Mouse (Mus musculus): ENCODE results near the gene Selenof. TPM values are rescaled to one million over a fixed set of nuclear protein-coding genes. Genes with fewer than 3 reads are reported as not detected.

Selenof gene
- polyA plus RNA-seq (2015; fragmentation: Nextera tagmentation; extraction: Ambion mirVana), result 642 and 651 TPM in 2 replicates

DNA sequence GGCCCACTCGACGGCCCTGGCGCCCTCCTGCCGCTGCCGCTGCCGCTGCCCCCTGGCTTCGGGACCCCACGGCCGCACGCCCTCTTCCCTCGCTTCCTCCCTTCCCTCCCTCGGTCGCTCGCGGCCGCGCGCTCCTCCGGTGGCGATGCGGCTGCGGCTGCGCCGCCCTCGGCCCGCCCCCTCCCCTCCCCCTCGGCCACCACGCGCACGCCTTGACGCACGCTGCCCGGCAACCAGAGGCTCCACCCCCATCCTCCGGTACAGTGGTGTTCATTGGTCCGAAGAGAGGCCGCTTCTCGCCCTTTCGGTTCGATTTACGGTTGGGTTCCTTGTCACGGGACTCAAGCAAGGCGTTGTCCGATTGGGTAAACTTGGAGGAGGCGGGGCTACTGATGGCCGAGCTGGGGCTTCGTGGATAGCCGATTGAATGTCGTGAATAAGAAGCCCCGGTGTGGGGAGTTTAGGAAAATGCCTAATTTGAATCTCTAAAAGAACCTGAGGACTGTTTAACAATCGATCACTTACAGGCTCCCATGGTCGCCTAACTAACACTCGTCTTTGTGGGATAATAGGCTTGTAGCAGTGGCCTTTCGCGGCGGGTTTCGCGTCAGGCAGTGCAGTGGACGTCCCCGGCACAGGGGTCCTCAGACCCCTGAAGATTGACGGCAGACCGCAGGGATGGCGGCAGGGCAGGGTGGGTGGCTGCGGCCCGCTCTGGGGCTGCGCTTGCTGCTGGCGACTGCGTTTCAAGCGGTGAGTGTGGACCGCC is at the start of gene Selenof, which contains the start of gene Hs2st1:
Gene Selenof, plus strand, starts transcription at position 258 of the 769 bp plus-strand sequence.
Gene Hs2st1, minus strand, starts transcription at position 135 of the 769 bp plus-strand sequence.
- Histone ChIP-seq H3K9ac (peak within 1 kb of the TSS; percentile 90), H3K27ac (replicated peaks) (peak within 1 kb of the TSS; percentile 95), H3K4me2 (replicated peaks) (peak within 1 kb of the TSS; percentile 87), H3K4me1 (peaks cover 14% of the 10 kb centered on the region), H3K36me3 (peaks cover 15% of the 10 kb centered on the region), H3K9me3 (replicated peaks) (no peaks in the 10 kb centered on the region), H3K4me3 (replicated peaks) (peak within 1 kb of the TSS; percentile 79), H3K27me3 (no peaks in the 10 kb centered on the region)
- ATAC-seq (ENCODE audit: insufficient number of reproducible peaks, low FRiP score, low TSS enrichment, low read depth), result peak; percentile 99
- under 1% methylated on average over 69 of the region's 69 CpGs for WGBS

- no peak overlapping the region for H3K4me3 ChIP-seq (replicated peaks)
These were observed 42.2 kb upstream of the Selenof start for GRCm38 (mm10) chr3:144527918-144528317.

DNA sequence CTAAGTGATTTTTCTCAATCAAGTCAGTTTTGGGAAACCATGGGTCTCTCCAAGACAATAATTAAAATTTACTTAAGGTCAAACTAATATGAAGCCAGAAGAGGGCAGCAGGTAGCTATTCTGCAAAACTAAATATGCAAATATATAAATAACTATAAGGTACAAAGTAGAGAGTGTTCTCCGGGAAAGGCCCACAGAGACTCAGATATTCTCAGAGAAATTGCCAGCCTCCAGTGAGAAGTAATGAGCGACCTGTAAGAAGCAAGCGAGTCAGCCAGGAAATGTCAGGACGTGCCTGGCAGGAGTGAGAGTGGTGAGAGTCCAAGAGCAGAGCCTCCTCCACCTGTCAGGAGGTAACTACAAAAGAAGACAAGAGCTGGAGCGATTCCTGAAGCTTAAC is 39.1 kb upstream of the Selenof start:
- Histone ChIP-seq H3K9me3 (replicated peaks) (no peaks in the 10 kb centered on the region), H3K4me2 (replicated peaks) (no peak overlapping the region), H3K36me3 (no peaks in the 10 kb centered on the region), H3K27ac (replicated peaks) (no peak overlapping the region), H3K4me3 (replicated peaks) (no peak overlapping the region), H3K4me1 (peaks cover 41% of the 10 kb centered on the region), H3K27me3 (no peaks in the 10 kb centered on the region), H3K9ac (no peak overlapping the region)
- no peak for ATAC-seq (ENCODE audit: insufficient number of reproducible peaks, low FRiP score, low TSS enrichment, low read depth)
- 35% methylated on average over 5 of the region's 5 CpGs for WGBS

More at GRCm38 (mm10) chr3:144527918-144528317, 42.2 kb upstream of the Selenof start:
- H3K36me3 ChIP-seq, result no peaks in the 10 kb centered on the region
- H3K27me3 ChIP-seq, result no peaks in the 10 kb centered on the region
- 81% methylated on average over 7 of the region's 7 CpGs for WGBS
- H3K9ac ChIP-seq, result no peak overlapping the region
- no peaks in the 10 kb centered on the region for H3K9me3 ChIP-seq (replicated peaks)
- no peak for ATAC-seq (ENCODE audit: insufficient number of reproducible peaks, low FRiP score, low TSS enrichment, low read depth)
- no peak overlapping the region for H3K27ac ChIP-seq (replicated peaks)
- no peak overlapping the region for H3K4me2 ChIP-seq (replicated peaks)
- peaks cover 31% of the 10 kb centered on the region for H3K4me1 ChIP-seq

DNA sequence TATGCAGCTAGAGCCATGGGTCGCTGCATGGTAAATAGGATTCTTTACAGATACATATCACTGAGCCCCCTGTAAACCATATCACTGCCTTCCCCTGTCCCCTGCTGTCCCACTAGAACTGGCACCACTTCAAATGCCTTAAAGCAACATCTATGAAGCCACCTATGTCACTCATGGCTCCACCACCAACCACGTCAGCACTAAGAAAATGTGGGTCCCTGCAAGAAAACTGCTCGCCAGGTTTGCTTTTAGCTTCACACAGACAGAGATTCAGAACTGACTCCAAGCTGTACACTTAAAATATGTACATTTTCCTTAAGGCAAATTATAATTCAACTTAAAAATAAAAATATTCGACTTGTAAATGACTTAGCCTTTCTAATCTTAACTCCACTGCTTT is 35.0 kb upstream of the Selenof start:
- no peak overlapping the region for H3K4me3 ChIP-seq (replicated peaks)
- H3K4me1 ChIP-seq, result peaks cover 34% of the 10 kb centered on the region
- no peaks in the 10 kb centered on the region for H3K9me3 ChIP-seq (replicated peaks)
- no peak overlapping the region for H3K27ac ChIP-seq (replicated peaks)
- H3K27me3 ChIP-seq, result no peaks in the 10 kb centered on the region
- no peaks in the 10 kb centered on the region for H3K36me3 ChIP-seq
- ATAC-seq (ENCODE audit: insufficient number of reproducible peaks, low FRiP score, low TSS enrichment, low read depth), result no peak
- 85% methylated on average over 4 of the region's 4 CpGs for WGBS
- no peak overlapping the region for H3K9ac ChIP-seq
- H3K4me2 ChIP-seq (replicated peaks), result no peak overlapping the region

DNA sequence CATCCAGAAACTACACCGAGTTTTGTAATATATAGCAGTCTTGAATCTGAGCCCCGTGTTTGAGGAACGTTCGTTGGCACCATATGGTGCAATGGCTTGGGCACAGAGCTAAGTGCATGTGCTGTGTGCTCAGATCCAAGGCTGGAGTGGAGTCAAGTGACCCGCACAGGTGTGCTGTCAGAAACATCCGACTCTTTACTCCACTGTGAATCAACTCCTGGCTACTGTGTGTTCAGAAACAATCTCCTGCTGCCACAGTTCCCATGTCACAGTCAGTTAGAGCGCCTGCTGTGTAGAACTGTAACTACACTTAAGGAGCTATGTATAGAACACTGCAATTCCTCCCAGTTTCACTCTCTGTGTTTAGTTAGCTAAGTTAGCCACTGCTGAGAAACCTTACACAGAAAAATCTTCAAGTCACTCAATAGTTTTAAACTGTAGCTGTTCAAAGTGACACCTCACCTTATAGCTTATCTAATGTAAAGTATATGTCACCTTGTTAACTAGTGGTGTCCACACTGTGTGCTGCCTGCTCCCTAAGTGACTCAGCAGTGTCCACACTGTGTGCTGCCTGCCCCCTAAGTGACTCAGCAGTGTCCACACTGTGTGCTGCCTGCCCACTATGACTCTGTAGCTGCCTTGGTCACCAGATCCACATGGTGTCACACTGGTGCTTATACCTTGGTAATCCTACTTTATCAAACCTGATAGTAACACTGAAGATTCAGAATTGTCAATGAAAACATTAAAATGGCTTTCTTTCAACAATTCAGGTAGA is 32.8 kb upstream of the Selenof start:
- no peak overlapping the region for H3K4me2 ChIP-seq (replicated peaks)
- peaks cover 21% of the 10 kb centered on the region for H3K4me1 ChIP-seq
- no peaks in the 10 kb centered on the region for H3K9me3 ChIP-seq (replicated peaks)
- no peak for ATAC-seq (ENCODE audit: insufficient number of reproducible peaks, low FRiP score, low TSS enrichment, low read depth)
- no peaks in the 10 kb centered on the region for H3K27me3 ChIP-seq
- H3K4me3 ChIP-seq (replicated peaks), result no peak overlapping the region
- WGBS, result 75% methylated on average over 7 of the region's 7 CpGs
- no peak overlapping the region for H3K27ac ChIP-seq (replicated peaks)
- H3K9ac ChIP-seq, result no peak overlapping the region
- no peaks in the 10 kb centered on the region for H3K36me3 ChIP-seq

DNA sequence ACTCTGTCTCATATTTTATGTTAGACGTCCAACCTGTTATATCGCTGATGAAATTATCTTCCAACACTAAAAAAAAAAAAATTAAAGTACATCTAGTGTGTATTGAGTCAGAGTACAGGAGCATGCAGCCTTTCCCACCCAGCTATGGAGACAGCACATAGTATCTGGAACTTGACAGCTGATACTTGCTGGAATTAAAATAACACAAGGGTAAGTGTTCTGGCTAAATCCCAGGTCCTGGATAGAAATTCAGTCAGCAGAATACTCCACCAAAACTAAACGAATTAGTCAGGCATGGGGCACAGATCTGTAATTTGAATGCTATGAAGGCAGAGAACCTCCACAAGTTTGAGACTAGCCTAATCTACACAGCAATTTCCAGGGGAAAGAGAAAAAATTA is 31.1 kb upstream of the Selenof start:
- no peaks in the 10 kb centered on the region for H3K27me3 ChIP-seq
- no peak overlapping the region for H3K27ac ChIP-seq (replicated peaks)
- no peak overlapping the region for H3K9ac ChIP-seq
- H3K36me3 ChIP-seq, result no peaks in the 10 kb centered on the region
- no peak overlapping the region for H3K4me3 ChIP-seq (replicated peaks)
- H3K9me3 ChIP-seq (replicated peaks), result no peaks in the 10 kb centered on the region
- H3K4me2 ChIP-seq (replicated peaks), result no peak overlapping the region
- whole genome bisulfite sequencing, result 55% methylated on average over 3 of the region's 3 CpGs
- peak; percentile 47; the same call in 1 of the 2 replicates for ATAC-seq (ENCODE audit: insufficient number of reproducible peaks, low FRiP score, low TSS enrichment, low read depth)
- peaks cover 13% of the 10 kb centered on the region for H3K4me1 ChIP-seq

DNA sequence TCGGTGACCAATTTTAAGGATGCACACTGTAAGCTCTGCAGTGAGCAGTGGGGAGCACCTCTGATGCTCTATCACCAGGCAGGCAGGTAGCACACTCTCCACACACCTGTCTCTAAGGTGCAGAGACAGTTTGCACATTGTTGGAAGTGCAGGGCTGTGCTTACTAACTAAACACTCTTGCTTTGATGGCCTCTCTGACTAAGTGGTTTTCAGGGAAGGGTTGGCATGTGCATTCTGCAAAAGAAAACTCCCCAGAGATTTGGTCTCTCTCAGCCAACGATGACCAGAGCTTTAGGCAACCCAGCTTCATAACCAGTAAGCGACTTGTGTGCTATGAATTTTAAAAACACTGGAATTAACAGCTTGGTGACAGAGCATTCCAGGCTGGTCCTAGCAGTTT is 29.3 kb upstream of the Selenof start:
- no peak overlapping the region for H3K4me2 ChIP-seq (replicated peaks)
- no peak overlapping the region for H3K4me3 ChIP-seq (replicated peaks)
- H3K27ac ChIP-seq (replicated peaks), result no peak overlapping the region
- no peak for ATAC-seq (ENCODE audit: insufficient number of reproducible peaks, low FRiP score, low TSS enrichment, low read depth)
- H3K36me3 ChIP-seq, result no peaks in the 10 kb centered on the region
- no peak overlapping the region for H3K9ac ChIP-seq
- no peaks in the 10 kb centered on the region for H3K9me3 ChIP-seq (replicated peaks)
- 76% methylated on average over 3 of the region's 3 CpGs for WGBS
- peaks cover 14% of the 10 kb centered on the region for H3K4me1 ChIP-seq
- no peaks in the 10 kb centered on the region for H3K27me3 ChIP-seq

DNA sequence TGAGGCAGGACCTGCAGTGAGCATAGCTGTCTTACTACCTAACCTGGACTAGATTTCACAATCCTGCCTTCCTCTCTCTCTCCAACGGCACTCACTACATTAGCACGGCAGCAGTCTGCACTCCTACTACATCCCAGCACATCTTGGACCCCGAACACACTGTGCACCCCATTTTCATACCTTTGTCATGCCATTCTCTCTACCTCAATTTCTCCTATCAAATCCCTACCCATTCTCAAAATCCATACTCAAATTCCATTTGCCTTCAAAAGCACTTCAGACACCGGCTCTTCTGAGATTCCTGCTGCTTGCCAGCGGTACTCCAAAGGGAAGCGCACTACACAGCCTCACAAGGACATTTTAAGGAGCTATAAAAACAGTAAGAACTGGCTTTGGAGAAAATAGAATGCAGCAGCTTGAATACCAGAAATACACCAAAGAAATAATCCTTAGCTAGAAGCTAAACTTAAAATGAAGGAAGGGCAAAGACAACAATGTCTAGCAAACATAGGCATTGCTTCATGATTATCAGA is 28.1 kb upstream of the Selenof start:
- H3K9me3 ChIP-seq (replicated peaks), result no peaks in the 10 kb centered on the region
- no peak overlapping the region for H3K4me2 ChIP-seq (replicated peaks)
- H3K4me3 ChIP-seq (replicated peaks), result no peak overlapping the region
- peaks cover 17% of the 10 kb centered on the region for H3K4me1 ChIP-seq
- H3K27ac ChIP-seq (replicated peaks), result no peak overlapping the region
- H3K9ac ChIP-seq, result no peak overlapping the region
- H3K27me3 ChIP-seq, result no peaks in the 10 kb centered on the region
- H3K36me3 ChIP-seq, result no peaks in the 10 kb centered on the region
- ATAC-seq (ENCODE audit: insufficient number of reproducible peaks, low FRiP score, low TSS enrichment, low read depth), result no peak
- WGBS, result 71% methylated on average over 6 of the region's 6 CpGs

DNA sequence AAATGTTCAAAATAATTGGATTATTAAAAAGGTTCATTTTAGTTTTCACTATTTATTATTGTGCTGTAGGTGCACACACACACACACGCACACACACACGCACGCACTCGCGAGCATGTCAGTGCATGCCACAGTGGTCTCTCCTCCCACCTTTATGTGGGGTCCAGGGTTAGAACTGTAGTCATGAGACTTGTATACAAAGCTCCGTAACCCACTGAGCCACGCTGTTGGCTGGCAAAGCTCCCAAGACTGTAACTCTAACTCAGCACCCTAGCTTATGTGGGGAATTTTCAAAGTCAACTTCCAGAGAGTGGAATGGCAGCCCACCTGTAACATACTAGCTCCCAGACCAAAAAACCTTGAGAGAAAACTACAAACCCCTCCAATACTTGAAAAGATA is 25.0 kb upstream of the Selenof start:
- H3K4me3 ChIP-seq (replicated peaks), result no peak overlapping the region
- 76% methylated on average over 7 of the region's 7 CpGs for WGBS
- ATAC-seq (ENCODE audit: insufficient number of reproducible peaks, low FRiP score, low TSS enrichment, low read depth), result no peak

DNA sequence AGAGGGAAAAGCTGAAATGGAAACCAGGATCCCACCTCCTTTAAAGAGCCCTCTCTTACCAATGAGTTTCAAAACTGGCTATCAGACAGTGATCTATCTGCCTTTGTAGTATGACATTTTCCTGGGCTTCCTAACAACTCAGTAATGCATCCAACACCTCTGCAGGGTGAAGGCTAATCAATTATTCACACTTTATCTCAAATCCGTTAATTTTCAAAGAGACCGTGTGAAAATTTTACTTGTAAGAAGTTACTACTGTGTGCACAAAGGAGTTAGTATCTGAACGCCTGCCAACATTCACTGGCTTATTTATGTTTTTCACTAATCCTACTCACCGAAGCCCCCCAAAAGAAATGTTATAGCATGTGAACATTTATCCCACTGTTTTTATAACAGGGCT is 24.3 kb upstream of the Selenof start:
- no peak for ATAC-seq (ENCODE audit: insufficient number of reproducible peaks, low FRiP score, low TSS enrichment, low read depth)
- Histone ChIP-seq H3K4me1 (peaks cover 8% of the 10 kb centered on the region), H3K27ac (replicated peaks) (no peak overlapping the region), H3K9ac (no peak overlapping the region), H3K4me2 (replicated peaks) (no peak overlapping the region), H3K4me3 (replicated peaks) (no peak overlapping the region), H3K9me3 (replicated peaks) (no peaks in the 10 kb centered on the region), H3K27me3 (no peaks in the 10 kb centered on the region), H3K36me3 (no peaks in the 10 kb centered on the region)
- WGBS, result 38% methylated on average over 4 of the region's 4 CpGs

More for the DNA sequence above, 25.0 kb upstream of the Selenof start:
- Histone ChIP-seq H3K9ac (no peak overlapping the region), H3K4me2 (replicated peaks) (no peak overlapping the region), H3K27me3 (no peaks in the 10 kb centered on the region), H3K4me1 (peaks cover 8% of the 10 kb centered on the region), H3K27ac (replicated peaks) (no peak overlapping the region), H3K9me3 (replicated peaks) (no peaks in the 10 kb centered on the region), H3K36me3 (no peaks in the 10 kb centered on the region)

GRCm38 (mm10) chr3:144546490-144546889 is 23.6 kb upstream of the Selenof start:
- Histone ChIP-seq H3K4me2 (replicated peaks) (no peak overlapping the region), H3K9ac (no peak overlapping the region)
- 57% methylated on average over 4 of the region's 4 CpGs for WGBS

More at GRCm38 (mm10) chr3:144546490-144546889, 23.6 kb upstream of the Selenof start:
- Histone ChIP-seq H3K36me3 (no peaks in the 10 kb centered on the region), H3K27me3 (no peaks in the 10 kb centered on the region), H3K4me1 (peaks cover 8% of the 10 kb centered on the region), H3K9me3 (replicated peaks) (no peaks in the 10 kb centered on the region), H3K4me3 (replicated peaks) (no peak overlapping the region), H3K27ac (replicated peaks) (no peak overlapping the region)
- ATAC-seq (ENCODE audit: insufficient number of reproducible peaks, low FRiP score, low TSS enrichment, low read depth), result no peak

Measured in embryonic facial prominence, embryonic 15.5 days (tissue).